Mouse (Mus musculus) ES-E14 (cell line): ENCODE results near the gene Atp6v0b. TPM values are rescaled to one million over a fixed set of nuclear protein-coding genes. Genes with fewer than 3 reads are reported as not detected.

ENCODE experiments used
- DNase-seq: peaks from one replicate; pipeline ENCODE4 v3.0.0-alpha.2; 2013; ENCODE audit warnings: low read depth, low spot score
- H3K27ac ChIP-seq: 2 replicates; pipeline ENCODE4 v1.5.1; 2012; ENCODE audit warnings: low read depth, mild to moderate bottlenecking, low read length, moderate library complexity, mixed read lengths; ENCODE audit not compliant: poor library complexity, insufficient read depth, severe bottlenecking
- H3K36me3 ChIP-seq: 2 replicates; pipeline ENCODE4 v1.6.1; 2012; ENCODE audit warnings: mild to moderate bottlenecking, low read length, moderate library complexity, mixed read lengths; ENCODE audit not compliant: control insufficient read depth, poor library complexity, insufficient read depth, severe bottlenecking
- H3K4me1 ChIP-seq, 2 experiments: fragments of 150-350 bp in 1 of 2; sonication (generic) in 1 of 2; 2 replicates each; pipeline ENCODE4 v1.6.1; 2012; ENCODE audit warnings: low read length in 2 of 2, mild to moderate bottlenecking in 1 of 2, mixed read lengths in 1 of 2; ENCODE audit not compliant: control insufficient read depth in 2 of 2, insufficient read depth in 2 of 2, poor library complexity in 1 of 2
- H3K4me3 ChIP-seq, 2 experiments: fragments of 150-350 bp in 1 of 2; sonication (generic) in 1 of 2; 2 replicates each; pipeline ENCODE4 v1.5.1; 2012; ENCODE audit warnings: low read length in 2 of 2, low read depth in 1 of 2, mild to moderate bottlenecking in 1 of 2, mixed read lengths in 1 of 2; ENCODE audit not compliant: insufficient read depth in 1 of 2, poor library complexity in 1 of 2, severe bottlenecking in 1 of 2
- H3K9ac ChIP-seq: 2 replicates; pipeline ENCODE4 v1.6.1; 2012; ENCODE audit warnings: low read depth, mild to moderate bottlenecking, low read length, mixed read lengths; ENCODE audit not compliant: poor library complexity, insufficient read depth, severe bottlenecking
- H3K9me3 ChIP-seq: fragments of 150-350 bp; sonication (generic); 2 replicates; pipeline ENCODE4 v1.6.1; 2012; ENCODE audit warnings: low read depth, mild to moderate bottlenecking, low read length; ENCODE audit not compliant: control insufficient read depth, insufficient read depth
- CHD2 ChIP-seq: IDR thresholded peaks from 2 replicates; pipeline ENCODE4 v1.6.1; 2014; ENCODE audit warnings: mild to moderate bottlenecking, low read depth, low read length, inconsistent platforms
- HCFC1 ChIP-seq: IDR thresholded peaks from 2 replicates; pipeline ENCODE4 v1.6.1; 2012; ENCODE audit warnings: low read length, inconsistent platforms, borderline replicate concordance; ENCODE audit not compliant: insufficient read depth
- MAFK ChIP-seq: IDR thresholded peaks from 2 replicates; pipeline ENCODE4 v1.6.1; 2014; ENCODE audit warnings: mild to moderate bottlenecking, low read depth, low read length, inconsistent platforms; ENCODE audit not compliant: insufficient read depth
- ZC3H11A ChIP-seq: IDR thresholded peaks from 2 replicates; pipeline ENCODE4 v1.6.1; 2012; ENCODE audit warnings: low read depth, mild to moderate bottlenecking, inconsistent platforms, low read length, borderline replicate concordance
- ZNF384 ChIP-seq: IDR thresholded peaks from 2 replicates; pipeline ENCODE4 v1.6.1; 2012; ENCODE audit warnings: low read depth, low read length, inconsistent platforms
- in situ Hi-C, 2 experiments: fragments of 600-800 bp; cut with MboI; formaldehyde crosslinking; loops; one replicate each; pipeline ENCODE4 v1.15.1; 2025; ENCODE audit warnings: low sequenced_read_pairs in 2 of 2, inconsistent platforms in 1 of 2; ENCODE audit not compliant: unreplicated experiment in 2 of 2
- total RNA-seq: library from RNA; depleted of rRNA; stranded (reverse); fragments of 300-350 nt; gene quantifications from 2 replicates; pipeline ENCODE4 v1.2.3, GENCODE M21; 2012

The Atp6v0b gene
- total RNA-seq, 1 experiment = 267 TPM

DNA sequence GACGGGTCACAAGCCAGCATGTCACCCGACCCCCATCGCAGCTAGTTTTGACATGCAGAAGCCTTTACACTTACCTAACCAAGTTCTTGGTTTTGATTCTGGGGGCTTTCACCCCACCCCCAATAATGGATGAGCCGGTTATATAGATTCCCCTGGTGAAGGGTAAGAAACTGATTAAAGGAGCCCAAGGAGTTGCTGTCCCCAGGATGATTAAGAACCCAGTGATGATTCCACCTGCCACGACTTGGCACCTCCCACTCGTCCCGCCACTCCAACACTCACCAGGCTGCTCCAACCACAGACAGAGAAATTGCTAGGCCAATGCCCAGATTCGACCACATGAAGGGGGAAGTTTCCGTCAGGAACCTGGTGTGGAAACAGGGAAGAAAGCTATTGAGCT, 1.1 kb downstream of the Atp6v0b start:
- peaks cover 0 to 17% of the 10 kb centered on the region in 2 experiments; a peak in 1 of 4 replicates for H3K4me1 ChIP-seq
- H3K9ac ChIP-seq = no peak overlapping the region
- H3K27ac ChIP-seq = no peak overlapping the region
- no peak for TF ChIP-seq ZC3H11A
- TF ChIP-seq MAFK = no peak
- no peak for TF ChIP-seq CHD2
- TF ChIP-seq ZNF384 = no peak
- H3K4me3 ChIP-seq = peak overlapping the region; percentile 79 to 80; a peak in 2 of 4 replicates
- DNase-seq = no peak
- H3K9me3 ChIP-seq = no peaks in the 10 kb centered on the region
- in situ Hi-C loops = no loop called here
- peaks cover 32% of the 10 kb centered on the region for H3K36me3 ChIP-seq

DNA sequence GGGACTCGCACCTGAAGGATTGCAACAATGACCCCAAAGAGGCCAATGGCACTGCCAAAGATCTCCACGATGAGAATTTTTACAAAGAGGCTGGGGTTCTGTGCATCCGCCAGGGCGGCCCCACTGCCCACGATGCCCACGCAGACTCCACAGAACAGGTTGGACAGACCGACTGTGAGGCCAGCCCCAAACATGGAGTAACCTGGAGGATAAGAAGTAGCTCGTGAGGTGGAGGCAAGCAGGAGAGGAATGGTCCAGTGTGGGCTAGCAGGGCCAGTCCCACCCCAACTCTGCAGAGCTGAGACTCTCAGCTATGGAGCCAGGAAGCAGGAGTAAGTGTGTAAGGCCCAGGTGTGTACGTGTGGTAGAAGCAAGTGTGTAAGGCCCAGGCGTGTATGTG, 2.0 kb downstream of the Atp6v0b start:
- Histone ChIP-seq H3K9ac (no peak overlapping the region), H3K27ac (no peak overlapping the region), H3K4me1 (peaks cover 0 to 16% of the 10 kb centered on the region in 2 experiments; a peak in 1 of 4 replicates), H3K4me3 (no peak overlapping the region), H3K36me3 (peaks cover 31% of the 10 kb centered on the region), H3K9me3 (no peaks in the 10 kb centered on the region)
- no peak for DNase-seq
- TF ChIP-seq CHD2 (no peak), HCFC1 (no peak), MAFK (no peak), ZC3H11A (no peak), ZNF384 (no peak)
- in situ Hi-C loops = no loop called here

DNA sequence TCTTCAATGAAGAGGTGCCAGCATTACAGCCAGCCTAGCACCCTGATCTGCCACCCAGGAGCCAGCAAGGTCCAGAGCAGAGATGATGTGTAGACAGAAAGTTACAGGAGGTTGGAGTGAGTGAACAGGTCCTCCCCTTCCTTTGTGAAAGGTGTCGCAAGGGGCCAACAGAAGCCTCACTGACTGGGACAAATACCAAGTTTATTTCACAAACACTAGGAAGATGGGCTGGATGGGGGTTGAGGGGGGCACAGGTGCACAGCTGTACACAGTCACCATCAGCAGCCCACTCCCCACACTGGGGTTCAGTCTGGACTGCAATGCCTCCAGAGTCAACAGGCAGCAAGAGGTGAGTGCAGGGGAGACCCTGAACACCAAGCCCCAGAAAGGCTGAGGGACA, 3.0 kb downstream of the Atp6v0b start:
- Histone ChIP-seq H3K9ac (no peak overlapping the region), H3K4me3 (no peak overlapping the region), H3K36me3 (peaks cover 22% of the 10 kb centered on the region), H3K27ac (no peak overlapping the region), H3K9me3 (no peaks in the 10 kb centered on the region), H3K4me1 (peaks cover 0 to 16% of the 10 kb centered on the region in 2 experiments; a peak in 1 of 4 replicates)
- DNase-seq = no peak
- TF ChIP-seq CHD2 (no peak), ZNF384 (no peak), MAFK (no peak), HCFC1 (no peak), ZC3H11A (no peak)
- in situ Hi-C loops = no loop called here

DNA sequence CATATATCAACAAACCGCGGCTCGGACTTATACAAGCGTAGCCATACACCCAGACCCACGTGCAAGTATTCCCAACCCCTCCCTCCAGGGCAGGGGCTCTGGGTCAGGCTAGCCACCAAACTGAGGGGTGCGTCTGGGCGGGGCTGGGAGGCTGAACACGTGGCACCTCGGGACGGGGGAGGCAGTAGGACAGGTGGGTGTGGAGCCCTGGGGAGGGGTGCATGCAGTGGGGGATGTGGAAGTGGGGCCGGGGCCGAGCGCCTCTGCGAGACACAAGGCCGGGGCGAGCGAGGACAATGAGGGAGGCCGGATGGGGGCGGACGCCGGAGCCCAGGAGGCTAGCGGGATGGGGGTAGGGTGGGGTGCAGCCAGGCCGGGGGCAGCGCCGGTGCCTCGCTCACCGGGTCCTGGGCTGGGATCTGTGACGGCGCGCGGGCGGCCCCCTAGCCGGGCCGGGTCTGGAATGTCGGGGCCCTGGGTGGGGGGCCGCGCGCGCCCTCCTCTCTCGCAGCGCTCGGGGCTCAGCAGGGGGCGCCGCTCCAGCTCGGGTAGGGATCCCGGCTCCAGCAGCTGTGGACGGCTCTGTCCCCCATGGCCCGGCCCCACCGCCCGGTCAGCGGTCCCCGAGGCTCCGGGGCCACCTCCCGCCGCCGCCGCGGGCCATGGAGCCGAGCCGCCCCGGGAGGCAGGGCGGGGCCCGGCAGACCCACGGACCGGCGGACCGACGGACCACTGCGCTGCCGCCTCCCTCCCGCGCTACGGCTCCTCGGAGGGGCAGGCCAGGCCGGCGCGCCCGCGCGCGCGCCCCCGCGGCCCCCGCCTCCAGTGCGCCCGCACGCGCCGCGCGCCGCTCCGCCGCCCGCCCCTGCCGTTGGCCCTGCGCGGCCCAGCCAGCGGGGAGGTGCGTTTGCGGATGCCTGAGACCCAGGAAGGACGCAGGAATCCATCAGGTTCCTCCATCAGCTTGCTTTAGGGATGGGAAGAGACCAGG, 4.1 kb downstream of the Atp6v0b start, which contains the start of gene B4galt2:
B4galt2 (minus strand) TSS at position 787 of the 991 bp plus-strand sequence.
- H3K9me3 ChIP-seq = no peaks in the 10 kb centered on the region
- peak within 1 kb of the TSS; percentile 86 for H3K9ac ChIP-seq
- peaks cover 22% of the 10 kb centered on the region for H3K36me3 ChIP-seq
- H3K27ac ChIP-seq = no peak within 1 kb of the TSS
- DNase-seq = no peak
- peak within 1 kb of the TSS; percentile 76 to 91 for H3K4me3 ChIP-seq
- H3K4me1 ChIP-seq = peaks cover 0 to 16% of the 10 kb centered on the region in 2 experiments; a peak in 1 of 4 replicates
- in situ Hi-C loops = no loop called here
- TF ChIP-seq ZC3H11A (no peak), ZNF384 (no peak), HCFC1 (no peak), MAFK (no peak), CHD2 (no peak)
